Mouse (Mus musculus) left cerebral cortex, adult 2 months (tissue): Measurements from ENCODE around the gene Rpl23. TPM values are rescaled to one million over a fixed set of nuclear protein-coding genes. Genes with fewer than 3 reads are reported as not detected.
"Not testable (repeated sequence)": the region's sequence is repeated elsewhere in the genome, so short reads cannot be mapped to it uniquely, and the experiment has no call there.

ENCODE experiments used
- DNase-seq, 2 experiments: peaks; one replicate each; pipeline ENCODE4 v3.0.0; 2021 to 2022; ENCODE audit warnings: low spot score in 2 of 2, mixed read lengths in 1 of 2; ENCODE audit errors: extremely low spot score in 1 of 2
- H3K27ac ChIP-seq: fragments of 200-600 bp; 2 replicates; pipeline ENCODE4 v1.8.1; 2022
- H3K4me3 ChIP-seq: fragments of 200-600 bp; 2 replicates; pipeline ENCODE4 v1.8.1; 2022
- CTCF ChIP-seq: fragments of 200-600 bp; IDR thresholded peaks from 2 replicates; pipeline ENCODE4 v1.8.1; 2022; ENCODE audit warnings: antibody characterized with exemption, mild to moderate bottlenecking, moderate library complexity
- intact Hi-C: fragments of 180-260 bp; cut with DNase I; formaldehyde crosslinking; loops from one replicate; pipeline ENCODE4 v1.15.1; 2025
- total RNA-seq, 2 experiments: library from RNA; stranded (reverse); gene quantifications; 2 replicates each; pipeline ENCODE4 v1.2.3; 2021

Rpl23 gene
- total RNA-seq, 2 experiments from 2014 or later: 326 to 327 TPM

DNA sequence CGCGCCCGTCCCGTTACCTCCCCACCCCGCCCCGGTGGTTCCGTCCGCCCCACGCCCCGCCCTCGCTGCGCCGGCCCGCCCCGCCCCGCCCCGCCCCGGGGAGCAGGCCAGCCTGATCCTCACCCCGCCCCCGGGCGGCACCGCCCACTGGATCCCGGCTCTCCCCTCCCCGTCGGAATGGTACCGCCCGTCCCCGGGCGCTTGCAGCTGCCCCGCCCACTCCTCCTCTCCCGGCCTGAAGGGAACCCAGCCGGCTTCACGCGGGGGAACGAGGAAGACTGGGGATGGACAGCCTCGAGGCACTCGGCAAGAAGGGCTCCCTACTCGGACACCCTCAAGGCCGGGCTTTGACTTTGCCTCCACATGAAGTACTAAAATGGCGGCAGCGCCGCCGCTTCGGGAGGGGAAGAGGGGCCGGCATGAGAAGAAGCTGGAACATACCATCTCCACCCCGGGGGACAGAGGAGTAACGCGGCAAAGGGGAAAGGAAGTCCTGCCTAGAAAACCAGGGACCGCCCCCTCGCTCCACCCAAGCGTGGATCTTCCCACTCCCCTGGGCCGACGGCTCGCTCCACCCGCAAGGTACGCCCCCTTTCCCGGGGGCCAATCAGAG lies 37.4 kb downstream of the Rpl23 start:
- no peak for TF ChIP-seq CTCF
- DNase-seq: peak; percentile 98
- H3K4me3 ChIP-seq: peak overlapping the region; percentile 97
- intact Hi-C loops: loop anchor here (2.0 to 5.0 kb wide), 3 partner anchors 30 to 113 kb away; partner anchors contain the start of gene Psmb3
- peak overlapping the region; percentile 99 for H3K27ac ChIP-seq

DNA sequence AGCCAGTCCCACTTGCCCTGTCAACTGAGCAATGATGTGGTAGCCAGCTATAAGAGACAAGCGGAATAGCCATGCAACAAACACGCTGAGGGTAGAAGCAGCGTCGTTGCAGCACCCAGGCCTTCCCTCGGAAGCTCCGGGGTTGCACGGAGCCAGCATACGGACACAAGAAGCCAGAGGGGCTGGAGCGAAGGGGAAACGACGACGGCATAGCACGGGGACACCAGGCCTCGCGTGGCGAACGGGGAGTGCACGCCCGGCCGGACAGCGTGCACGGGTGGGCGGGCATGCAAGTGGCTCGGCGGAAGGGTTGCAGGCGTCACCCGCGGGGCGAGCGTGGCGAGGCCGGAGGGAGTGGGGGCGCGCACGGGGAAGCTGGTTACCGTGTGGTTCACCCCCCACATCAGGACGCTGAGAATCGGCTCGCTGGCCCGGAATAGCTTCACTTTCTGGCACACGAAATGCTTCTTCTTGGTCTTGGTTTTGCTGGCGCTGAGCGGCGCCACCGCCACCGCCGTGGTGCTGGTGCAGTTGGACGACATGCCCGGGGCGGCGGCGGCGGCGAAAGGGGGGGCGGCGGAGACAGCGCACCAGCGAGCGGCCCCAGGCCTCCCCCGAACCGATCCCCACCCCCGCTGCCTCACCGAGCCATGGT lies 38.0 kb downstream of the Rpl23 start, which contains the start of gene Pip4k2b:
Pip4k2b (minus strand) TSS at position 642 of the 655 bp plus-strand sequence.
- TF ChIP-seq CTCF: no peak
- intact Hi-C loops: loop anchor here (2.0 to 5.0 kb wide), 3 partner anchors 29 to 112 kb away; partner anchors contain the start of gene Psmb3
- DNase-seq: no peak
- Histone ChIP-seq H3K4me3 (peak within 1 kb of the TSS; percentile 97), H3K27ac (peak within 1 kb of the TSS; percentile 99)

DNA sequence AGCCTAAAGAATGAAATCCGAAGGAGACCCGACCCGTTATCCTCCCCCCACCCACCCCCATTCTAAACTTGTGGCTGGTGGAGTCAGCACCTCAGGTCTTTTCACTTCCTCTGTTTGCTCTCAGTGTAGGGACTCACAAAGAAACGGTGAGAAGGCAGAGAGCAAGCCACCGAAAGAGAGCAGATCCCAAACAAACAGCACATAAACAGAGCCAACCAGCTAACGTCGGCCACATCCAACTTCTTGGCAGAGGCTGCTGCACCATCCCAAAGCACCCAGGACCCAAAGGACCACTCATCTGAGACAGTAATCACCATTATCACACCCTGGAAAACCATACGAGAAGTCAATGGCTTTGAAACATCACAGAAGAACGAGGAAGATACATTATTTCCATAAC lies 38.8 kb downstream of the Rpl23 start:
- Histone ChIP-seq H3K4me3 (peak overlapping the region; percentile 97), H3K27ac (peak overlapping the region; percentile 87)
- intact Hi-C loops: loop anchor here (5.0 kb wide), 1 partner anchor 111 kb away; no protein-coding TSS in a partner anchor
- TF ChIP-seq CTCF: no peak
- DNase-seq: no peak

DNA sequence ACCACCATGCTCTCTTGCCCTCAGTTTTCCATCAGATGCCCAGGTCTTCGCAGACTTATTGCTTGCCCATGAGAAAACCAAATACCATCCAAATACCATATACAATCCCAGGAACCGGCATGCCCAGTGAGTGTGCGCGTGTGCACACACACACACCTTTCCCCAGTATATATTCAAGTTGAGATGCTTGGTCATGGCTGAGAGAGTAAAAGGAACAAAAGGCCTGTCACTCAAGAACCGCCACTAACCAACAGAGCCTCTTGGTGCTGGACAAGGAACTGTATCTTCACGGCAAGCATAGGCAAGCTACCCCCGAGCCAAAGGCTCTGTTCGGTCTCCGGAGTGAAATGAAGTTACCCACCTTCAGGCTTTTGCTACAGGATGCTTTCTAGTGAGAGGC lies 39.6 kb downstream of the Rpl23 start:
- TF ChIP-seq CTCF: no peak
- Histone ChIP-seq H3K27ac (no peak overlapping the region), H3K4me3 (peak overlapping the region; percentile 97)
- no peak for DNase-seq
- intact Hi-C loops: loop anchor here (5.0 kb wide), 1 partner anchor 110 kb away; no protein-coding TSS in a partner anchor

DNA sequence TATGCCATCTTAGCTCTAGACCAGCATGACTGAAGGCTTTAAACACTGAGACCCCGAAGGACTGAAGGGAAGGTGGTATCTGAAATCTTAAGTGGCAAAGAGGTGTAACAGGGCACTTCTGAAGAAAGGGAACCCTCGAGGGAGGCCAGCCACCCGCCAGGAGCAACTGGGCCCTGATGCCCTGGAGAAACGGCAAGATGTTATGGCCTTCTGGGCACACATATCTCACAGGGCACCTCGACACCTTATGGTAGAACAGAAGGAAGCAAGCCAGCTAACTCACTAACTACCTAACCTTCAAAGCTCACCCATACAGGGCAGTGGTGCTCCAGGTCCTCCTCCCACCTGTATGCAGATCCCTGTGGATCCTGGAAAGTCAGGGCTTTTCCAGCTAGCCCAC lies 40.1 kb downstream of the Rpl23 start:
- H3K27ac ChIP-seq: no peak overlapping the region
- intact Hi-C loops: loop anchor here (5.0 kb wide), 1 partner anchor 110 kb away; no protein-coding TSS in a partner anchor
- H3K4me3 ChIP-seq: peak overlapping the region; percentile 97; the same call in 1 of the 2 replicates
- DNase-seq: no peak
- no peak for TF ChIP-seq CTCF

DNA sequence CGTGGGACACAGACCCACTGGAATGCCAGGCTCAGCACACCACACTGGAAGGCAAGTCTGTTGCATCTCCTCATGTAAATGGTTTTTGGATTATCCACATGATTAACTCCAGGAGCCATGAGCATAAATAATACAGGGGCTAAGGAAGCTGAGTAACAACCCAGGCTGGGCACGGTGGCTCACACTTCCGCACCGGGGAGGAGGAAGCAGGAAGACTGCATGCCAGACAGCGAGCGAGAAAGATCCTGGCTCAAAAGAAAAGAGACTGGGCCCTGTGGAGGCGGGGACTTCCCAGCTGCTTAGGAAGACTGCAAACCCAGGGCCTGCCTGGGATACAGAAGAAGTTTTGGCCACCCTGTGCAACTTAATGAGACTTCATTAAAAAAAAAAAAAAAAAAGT lies 42.0 kb downstream of the Rpl23 start:
- intact Hi-C loops: loop anchor here (5.0 kb wide), 1 partner anchor 108 kb away; no protein-coding TSS in a partner anchor
- no peak overlapping the region for H3K27ac ChIP-seq
- no peak for DNase-seq
- no peak for TF ChIP-seq CTCF
- no peak overlapping the region for H3K4me3 ChIP-seq

DNA sequence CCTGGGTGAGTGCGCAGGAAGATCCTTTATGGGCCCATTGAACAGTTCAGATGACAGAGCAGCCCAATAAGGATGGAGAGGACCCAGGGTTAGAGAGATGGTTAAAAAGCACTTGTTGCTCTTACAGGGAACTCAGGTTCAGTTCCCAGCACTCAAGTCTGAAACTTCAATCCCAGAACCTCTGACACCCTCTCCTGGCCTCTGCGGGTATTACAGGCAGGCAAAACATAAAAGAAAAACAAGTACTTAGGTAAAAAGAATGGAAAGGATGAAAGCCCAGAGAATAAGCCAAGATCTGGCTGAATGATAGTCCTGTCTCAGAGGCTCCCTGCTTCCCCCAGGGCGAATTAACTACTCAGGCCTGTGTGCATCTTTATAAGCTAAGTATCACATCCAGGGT lies 43.1 kb downstream of the Rpl23 start:
- H3K27ac ChIP-seq: no peak overlapping the region
- DNase-seq: no peak
- intact Hi-C loops: no loop called here
- no peak; the same call in 1 of the 2 replicates for TF ChIP-seq CTCF
- H3K4me3 ChIP-seq: no peak overlapping the region

DNA sequence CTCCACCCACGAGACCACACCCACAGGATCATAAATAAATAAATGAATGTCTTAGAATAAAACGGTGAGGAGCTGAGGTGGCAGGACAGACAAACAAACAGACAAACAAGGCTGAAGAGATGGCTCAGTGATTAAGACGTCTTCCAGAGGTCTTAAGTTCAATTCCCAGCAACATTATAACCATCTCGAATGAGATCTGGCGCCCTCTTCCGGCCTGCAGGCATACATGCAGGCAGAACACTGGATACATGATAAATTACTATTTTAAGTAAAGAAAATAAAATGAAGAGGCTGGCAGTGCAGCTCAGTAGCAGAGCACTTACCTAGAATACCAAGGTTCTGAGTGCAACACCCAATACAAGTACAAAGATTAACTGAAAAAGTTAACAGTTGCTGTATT lies 43.5 kb downstream of the Rpl23 start:
- no peak for DNase-seq
- Histone ChIP-seq H3K27ac (no peak overlapping the region), H3K4me3 (no peak overlapping the region)
- TF ChIP-seq CTCF: peak; percentile 38
- intact Hi-C loops: no loop called here

DNA sequence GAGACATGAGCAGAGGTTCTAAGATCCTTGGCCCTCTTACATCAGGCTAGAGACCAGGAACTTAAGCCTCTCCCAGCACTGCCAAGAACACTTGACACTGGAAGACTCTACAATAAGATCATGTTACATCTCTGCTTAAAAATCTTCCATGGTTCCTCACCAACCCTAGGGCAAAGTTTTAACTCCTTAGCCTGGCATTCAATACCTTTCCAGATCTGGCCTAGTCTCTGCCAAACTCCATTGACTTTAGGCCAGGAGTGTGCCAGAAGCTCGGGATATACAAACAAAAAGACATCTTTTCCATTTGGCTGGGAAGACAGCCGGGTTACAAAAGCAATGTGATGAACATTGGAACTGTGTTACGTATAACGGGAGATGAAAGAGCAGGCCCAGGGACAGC lies 44.6 kb downstream of the Rpl23 start:
- H3K4me3 ChIP-seq: no peak overlapping the region
- intact Hi-C loops: no loop called here
- DNase-seq: no peak
- TF ChIP-seq CTCF: no peak
- no peak overlapping the region for H3K27ac ChIP-seq

DNA sequence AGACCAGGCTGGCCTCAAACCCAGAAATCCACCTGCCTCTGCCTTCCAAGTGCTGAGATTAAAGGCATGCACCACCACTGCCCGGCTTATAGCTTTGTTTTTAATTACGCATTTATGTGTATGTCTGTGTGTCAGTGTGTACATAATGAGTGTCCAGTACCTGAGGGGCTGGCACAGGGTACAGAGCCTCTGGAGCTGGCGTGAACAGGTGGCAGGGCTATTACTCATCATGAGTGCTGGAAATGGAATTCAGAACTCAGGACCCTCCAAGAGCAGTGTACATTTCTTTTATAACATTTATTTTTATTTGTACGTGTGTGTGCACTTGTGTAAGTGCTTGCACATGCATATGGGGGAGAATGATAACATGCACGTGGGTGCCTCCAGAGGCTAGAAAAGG lies 45.6 kb downstream of the Rpl23 start:
- TF ChIP-seq CTCF: no peak
- H3K27ac ChIP-seq: no peak overlapping the region
- no peak for DNase-seq
- intact Hi-C loops: no loop called here
- no peak overlapping the region for H3K4me3 ChIP-seq

DNA sequence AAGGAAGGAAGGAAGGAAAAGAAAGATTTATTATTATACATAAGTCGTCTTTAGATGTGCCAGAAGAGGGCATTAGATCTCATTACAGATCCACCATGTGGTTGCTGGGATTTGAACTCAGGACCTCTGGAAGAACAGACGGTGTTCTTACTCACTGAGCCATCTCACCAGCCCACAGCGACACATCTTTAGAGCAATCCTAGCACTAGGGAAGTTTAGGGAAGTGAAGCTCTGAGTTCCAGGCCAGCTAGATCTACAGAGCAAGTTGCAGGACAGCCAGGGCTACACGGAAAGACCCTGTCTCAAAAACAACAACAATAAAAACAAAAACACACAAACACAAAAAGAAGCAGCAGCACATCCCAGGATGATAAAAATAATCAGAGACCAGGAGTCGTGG lies 47.4 kb downstream of the Rpl23 start:
- H3K27ac ChIP-seq, DNase-seq, intact Hi-C loops, H3K4me3 ChIP-seq: not testable (repeated sequence)

DNA sequence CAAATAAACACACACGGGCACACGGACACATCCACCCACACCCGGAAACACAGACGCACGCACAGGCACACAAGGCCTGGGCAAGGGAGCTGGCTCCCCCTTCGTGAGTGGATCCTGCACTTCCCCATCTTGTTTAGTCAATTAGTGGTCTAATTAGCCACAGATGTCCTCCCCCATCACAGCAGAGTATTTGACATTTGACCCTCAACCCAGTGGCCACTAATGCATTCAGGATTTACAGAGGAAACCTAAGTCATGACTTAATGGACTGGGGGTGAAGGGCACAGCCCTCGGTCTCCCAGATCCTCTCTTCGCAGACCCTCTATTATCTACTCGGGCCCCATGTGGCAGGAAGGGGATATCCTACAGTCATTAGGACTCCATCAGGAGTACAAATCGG lies 48.5 kb downstream of the Rpl23 start:
- TF ChIP-seq CTCF: no peak
- H3K4me3 ChIP-seq: no peak overlapping the region
- DNase-seq: no peak
- no peak overlapping the region for H3K27ac ChIP-seq
- intact Hi-C loops: no loop called here
